Mouse (Mus musculus) thymus, postnatal 0 days (tissue): ENCODE data around the gene Senp2. TPM values are rescaled to one million over a fixed set of nuclear protein-coding genes. Genes with fewer than 3 reads are reported as not detected.
A peak's percentile ranks its signal among the peaks of the same experiment; 100 is the strongest.
"Not testable (repeated sequence)": the region's sequence is repeated elsewhere in the genome, so short reads cannot be mapped to it uniquely, and the experiment has no call there.

Source experiments
- DNase-seq: peaks from one replicate; pipeline ENCODE4 v3.0.0-alpha.2; 2015; ENCODE audit warnings: low spot score
- polyA plus RNA-seq: library from polyadenylated mRNA; unstranded; fragments of >200 nt; fragmentation: Nextera tagmentation; extraction: Ambion mirVana; gene quantifications from 2 replicates; pipeline ENCODE4 v1.2.1, GENCODE M21; 2015

Senp2 gene
- polyA plus RNA-seq, result 42.7 and 50.4 TPM in 2 replicates

DNA sequence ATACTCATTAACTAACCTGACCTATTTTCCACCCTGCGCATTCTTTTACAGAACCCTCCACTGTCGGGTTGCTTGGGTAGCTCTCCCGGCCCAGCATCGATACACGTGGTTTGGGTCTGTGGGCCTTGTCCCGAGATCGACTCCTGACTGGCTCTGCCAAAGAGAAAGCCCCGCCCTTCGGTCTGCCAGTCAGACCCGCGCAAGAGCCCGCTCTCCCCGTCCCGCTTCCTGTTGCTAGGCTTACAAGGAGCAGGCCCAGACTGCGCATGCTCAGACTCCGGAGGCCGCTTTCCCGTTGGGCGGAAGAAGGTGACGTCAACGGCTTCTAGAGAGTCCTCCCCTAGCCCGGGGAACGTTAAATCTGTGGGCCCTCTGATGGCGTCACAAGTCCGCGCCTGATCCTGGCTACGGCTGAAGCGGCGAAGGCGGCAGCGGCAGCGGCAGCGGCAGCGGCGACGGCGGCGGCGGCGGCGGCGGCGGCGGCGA, at the start of gene Senp2:
TSS of gene Senp2 (plus strand) at position 386 of the 486 bp plus-strand sequence.
- peak; percentile 100 for DNase-seq

DNA sequence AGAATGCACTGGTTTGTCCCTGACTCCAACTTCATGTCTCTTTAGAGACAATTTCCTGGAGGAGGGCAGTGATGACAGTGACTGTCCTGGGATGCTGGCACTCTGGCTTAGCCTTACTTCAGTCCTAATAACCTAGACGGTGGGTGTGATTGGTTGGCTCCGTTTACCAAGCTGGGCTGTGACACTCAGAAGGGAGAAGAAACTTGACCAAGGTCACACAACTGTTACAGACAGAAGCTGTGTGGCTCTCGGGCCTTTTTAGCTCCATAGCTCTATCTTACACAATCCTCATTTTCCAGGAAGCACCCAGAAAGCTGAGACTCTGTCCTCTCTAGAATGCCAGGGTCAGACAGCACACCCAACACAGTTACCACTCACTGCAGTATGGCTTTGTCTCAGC, 43.7 kb upstream of the Senp2 start:
- DNase-seq, result no peak

- no peak for DNase-seq
These were observed 39.4 kb upstream of the Senp2 start for GRCm38 (mm10) chr16:21969874-21970273.

DNA sequence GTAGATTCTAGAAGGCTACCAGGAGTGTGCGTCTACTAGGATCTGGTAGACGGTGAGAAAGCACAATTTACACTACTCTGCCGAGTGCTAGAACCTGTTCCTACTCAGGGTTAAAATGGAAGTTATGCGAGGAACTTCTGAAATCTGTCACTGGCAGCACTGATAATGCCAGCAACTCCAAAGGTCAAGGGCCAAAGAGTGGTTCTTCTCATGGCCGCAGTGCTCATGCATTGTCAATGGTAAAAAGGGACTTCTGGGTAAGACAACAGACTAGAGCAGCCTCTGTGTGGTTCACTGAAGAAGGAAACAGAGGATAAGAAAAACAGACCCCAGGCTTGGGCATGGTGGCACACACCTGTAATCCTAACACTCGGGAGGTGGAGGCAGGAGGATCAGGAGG, 38.7 kb upstream of the Senp2 start:
- DNase-seq, result no peak

DNA sequence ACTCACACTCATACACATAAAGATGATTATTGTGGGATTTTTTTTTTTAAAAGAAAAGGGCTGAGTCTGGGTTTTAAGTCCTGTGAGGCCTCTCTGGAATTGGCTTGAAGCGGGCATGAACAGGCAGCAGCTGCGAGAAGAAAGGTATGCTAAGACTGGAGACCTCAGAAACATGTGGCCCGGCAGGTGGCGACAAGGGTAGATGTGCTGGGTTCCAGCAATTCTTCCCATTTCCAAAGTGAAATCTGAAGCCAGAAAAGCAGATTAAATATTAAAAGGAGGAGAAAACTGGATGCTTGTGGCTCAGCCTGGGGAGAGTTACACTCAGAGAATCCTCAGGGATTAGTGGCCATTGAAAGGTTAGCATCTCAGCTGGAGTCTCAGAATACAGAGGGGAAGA, 37.8 kb upstream of the Senp2 start:
- DNase-seq, result no peak

- DNase-seq, result no peak
These were observed 33.1 kb upstream of the Senp2 start for GRCm38 (mm10) chr16:21976203-21976602.

GRCm38 (mm10) chr16:21977347-21977746, 31.9 kb upstream of the Senp2 start:
- no peak for DNase-seq

GRCm38 (mm10) chr16:21983146-21983545, 26.1 kb upstream of the Senp2 start:
- DNase-seq, result no peak

GRCm38 (mm10) chr16:21983581-21983980, 25.7 kb upstream of the Senp2 start:
- DNase-seq, result no peak

- no peak for DNase-seq
These were observed 25.2 kb upstream of the Senp2 start for GRCm38 (mm10) chr16:21984091-21984490.

- DNase-seq, result no peak
These were observed 23.1 kb upstream of the Senp2 start for GRCm38 (mm10) chr16:21986191-21986590.

- DNase-seq, result no peak
These were observed 21.3 kb upstream of the Senp2 start for GRCm38 (mm10) chr16:21987956-21988355.

GRCm38 (mm10) chr16:21990893-21991292, 18.4 kb upstream of the Senp2 start:
- not testable (repeated sequence) for DNase-seq

DNA sequence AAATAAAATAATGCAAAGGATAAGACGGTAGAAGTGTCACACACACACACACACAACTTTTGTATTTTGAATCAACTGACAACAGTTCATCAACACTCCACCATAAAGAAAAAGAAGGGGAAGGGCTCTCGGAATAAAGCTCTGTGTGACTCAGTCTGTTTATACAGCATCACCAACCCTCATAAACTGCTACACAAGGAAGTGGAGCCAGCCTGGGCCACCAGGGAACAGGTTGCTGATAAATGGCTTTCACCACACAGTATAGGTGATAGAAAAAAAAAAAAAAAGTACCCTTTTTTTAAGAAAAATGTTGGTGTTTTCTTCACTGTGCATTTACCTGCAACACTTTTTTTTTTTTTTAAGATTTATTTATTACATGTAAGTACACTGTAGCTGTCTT, 17.5 kb upstream of the Senp2 start:
- DNase-seq, result no peak

DNA sequence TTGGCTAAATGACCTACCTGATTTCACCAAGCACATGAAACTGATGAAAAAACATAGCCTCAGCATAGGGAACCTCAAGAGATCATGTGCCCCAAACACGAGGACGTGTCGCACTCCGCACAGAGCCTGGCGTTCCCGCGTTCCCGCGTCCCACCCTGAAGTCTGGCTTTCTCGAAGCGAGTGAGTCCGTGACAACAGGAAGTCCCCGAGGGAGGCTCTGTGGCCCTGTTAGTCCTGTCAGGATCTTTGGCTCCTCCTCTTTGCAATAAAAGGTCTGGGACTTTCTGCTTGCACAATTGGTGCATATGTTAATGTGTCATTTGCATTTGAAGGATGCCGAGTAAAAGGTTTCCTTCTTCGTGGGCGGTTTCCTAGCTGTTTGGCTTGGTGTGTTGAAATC, 14.0 kb upstream of the Senp2 start, which contains the start of gene Liph:
TSS of gene Liph (minus strand) at position 360 of the 400 bp plus-strand sequence.
- DNase-seq, result peak; percentile 19

DNA sequence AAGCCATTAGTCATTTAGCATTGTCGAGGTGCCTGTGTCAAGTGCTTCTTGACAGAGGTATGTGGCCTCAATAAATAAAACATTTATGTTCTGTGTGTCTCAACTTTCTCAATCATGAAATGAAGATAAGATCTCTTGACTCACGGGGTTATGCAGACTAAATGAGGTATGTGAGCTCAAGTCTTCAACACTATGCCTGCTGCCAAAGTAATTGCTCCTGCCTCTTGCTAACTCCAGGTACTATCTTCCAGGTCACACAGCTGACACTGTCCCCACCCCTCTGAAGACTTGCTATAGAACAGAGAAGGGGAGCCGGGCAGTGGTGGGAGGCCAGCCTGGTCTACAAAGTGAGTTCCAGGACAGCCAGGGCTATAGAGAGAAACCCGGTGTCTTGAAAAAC, 12.9 kb upstream of the Senp2 start:
- no peak for DNase-seq

GRCm38 (mm10) chr16:21996881-21997641, 12.2 kb upstream of the Senp2 start:
- no peak for DNase-seq

- no peak for DNase-seq
These were observed 11.2 kb upstream of the Senp2 start for GRCm38 (mm10) chr16:21998061-21998460.

GRCm38 (mm10) chr16:21999941-22000690, 9.2 kb upstream of the Senp2 start:
- no peak for DNase-seq

- DNase-seq, result no peak
These were observed 8.1 kb upstream of the Senp2 start for GRCm38 (mm10) chr16:22001172-22001571.

GRCm38 (mm10) chr16:22001606-22002005, 7.7 kb upstream of the Senp2 start:
- no peak for DNase-seq

- DNase-seq, result no peak
These were observed 312 bp downstream of the Senp2 start for GRCm38 (mm10) chr16:22009596-22009995.
